Mouse (Mus musculus) embryo, embryonic 11 days (tissue): ENCODE data around the gene Ryr3.
"Not testable (repeated sequence)": the region's sequence is repeated elsewhere in the genome, so short reads cannot be mapped to it uniquely, and the experiment has no call there.

Experiments used
- DNase-seq: peaks from one replicate; pipeline ENCODE4 v3.0.0-alpha.2; 2015

Gene Ryr3

DNA sequence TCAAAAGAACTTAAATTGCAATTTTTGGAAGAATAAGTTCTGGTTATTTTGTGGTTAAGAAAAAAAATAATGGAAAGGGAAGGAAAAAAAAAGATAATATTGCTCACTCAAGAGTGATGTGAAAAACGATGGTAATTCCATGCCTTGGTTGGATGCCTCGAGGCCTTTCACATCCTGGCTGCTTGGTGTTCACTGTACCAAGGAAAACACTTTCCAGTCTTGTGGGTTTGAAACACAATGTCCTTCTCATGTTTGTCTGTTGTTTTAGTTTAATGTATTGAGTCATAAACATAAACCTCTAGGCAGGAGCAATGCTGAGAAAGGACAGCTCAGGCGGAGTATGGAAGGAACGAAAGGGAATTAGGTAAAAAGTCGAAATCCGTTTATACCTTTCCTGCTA is 122.8 kb downstream of the Ryr3 start:
- no peak for DNase-seq

DNA sequence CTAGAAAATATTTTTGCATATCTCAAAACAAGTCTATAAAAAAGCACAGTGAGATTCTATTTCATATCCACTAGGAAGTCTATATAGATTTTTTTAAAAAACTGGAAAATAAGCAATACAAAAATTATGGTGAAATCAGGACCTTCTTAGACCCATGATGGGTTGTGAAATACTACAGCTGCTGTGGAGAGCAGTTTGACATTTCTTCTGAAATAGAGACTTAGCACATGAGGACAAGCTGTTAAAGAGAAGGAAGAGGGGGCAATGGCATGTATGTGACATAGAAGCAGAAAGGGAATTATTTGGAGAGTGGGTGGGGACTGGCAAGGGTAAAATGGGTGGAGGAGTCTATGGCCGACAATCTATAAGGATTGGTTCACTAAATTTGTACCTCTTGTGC is 124.1 kb downstream of the Ryr3 start:
- no peak for DNase-seq

DNA sequence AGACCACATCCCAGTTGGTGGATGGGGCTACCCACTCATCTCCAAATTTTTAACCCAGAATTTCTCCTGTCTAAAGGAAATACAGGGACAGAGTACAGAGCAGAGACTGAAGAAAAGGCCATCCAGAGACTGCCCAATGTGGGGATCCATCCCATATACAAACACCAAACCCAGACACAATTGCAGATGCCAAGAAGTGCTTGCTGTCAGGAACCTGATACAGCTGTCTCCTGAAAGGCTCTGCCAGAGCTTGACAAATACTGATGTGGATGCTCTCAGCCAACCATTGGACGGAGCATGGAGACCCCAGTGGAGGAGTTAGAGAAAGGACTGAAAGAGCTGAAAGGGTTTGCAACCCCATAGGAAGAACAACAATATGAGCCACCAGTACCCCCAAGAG is 125.6 kb downstream of the Ryr3 start:
- not testable (repeated sequence) for DNase-seq

DNA sequence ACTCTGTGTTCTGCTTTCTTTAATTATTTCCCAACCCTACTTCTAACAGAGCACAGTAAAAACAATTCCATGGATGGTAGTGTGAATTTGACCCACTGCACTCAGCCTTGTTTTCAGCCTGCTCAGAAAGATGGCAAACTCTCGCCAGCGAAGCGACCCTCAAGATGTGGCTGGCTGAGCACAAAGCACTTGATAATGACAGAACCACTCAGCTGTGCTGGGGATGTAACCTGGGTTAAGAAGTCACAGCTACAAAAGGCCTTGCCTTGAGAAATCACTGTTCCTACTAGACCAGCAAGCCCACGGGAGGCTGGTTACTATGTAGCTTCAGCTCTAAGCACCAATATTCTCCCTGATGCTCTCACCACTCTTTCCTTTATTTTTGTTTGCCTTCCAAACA is 140.5 kb downstream of the Ryr3 start:
- no peak for DNase-seq

DNA sequence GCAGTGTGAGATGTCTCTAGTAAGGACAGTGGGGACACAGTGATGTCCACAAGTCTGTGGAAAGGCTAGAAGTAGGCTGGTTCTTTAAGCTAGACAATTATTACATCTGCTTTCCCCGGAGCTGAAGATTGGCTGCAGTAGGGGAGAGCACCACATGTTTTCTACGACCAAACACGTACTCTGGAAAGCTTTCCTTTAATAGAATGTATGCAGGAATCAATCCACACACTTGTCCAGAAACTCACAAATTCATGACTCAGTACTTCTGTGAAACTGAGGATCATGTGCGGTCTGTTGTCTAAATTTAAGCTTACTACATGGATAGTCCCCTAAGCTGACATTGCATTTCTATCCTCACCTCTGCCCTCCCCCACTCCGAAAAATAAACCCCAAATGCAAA is 157.5 kb downstream of the Ryr3 start:
- DNase-seq: no peak

DNA sequence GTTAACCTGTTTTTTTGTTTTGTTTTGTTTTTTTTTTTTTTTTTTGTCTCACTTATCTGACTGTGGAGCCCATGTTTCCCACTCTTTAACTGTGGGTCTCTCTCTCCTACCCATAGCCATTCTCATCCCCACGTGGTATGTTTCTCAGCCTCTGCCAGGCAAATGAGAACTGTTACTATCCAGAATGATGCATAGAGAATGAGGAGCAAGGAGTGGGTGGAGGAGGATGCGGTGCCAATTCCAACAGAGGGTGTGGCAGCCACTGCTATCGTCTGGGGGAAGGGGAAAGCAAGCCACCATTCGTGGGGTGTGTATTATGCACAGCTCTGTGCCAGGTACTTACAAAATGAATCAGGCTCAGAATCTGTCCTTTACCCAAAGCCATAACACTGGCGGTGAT is 158.0 kb downstream of the Ryr3 start:
- no peak for DNase-seq

DNA sequence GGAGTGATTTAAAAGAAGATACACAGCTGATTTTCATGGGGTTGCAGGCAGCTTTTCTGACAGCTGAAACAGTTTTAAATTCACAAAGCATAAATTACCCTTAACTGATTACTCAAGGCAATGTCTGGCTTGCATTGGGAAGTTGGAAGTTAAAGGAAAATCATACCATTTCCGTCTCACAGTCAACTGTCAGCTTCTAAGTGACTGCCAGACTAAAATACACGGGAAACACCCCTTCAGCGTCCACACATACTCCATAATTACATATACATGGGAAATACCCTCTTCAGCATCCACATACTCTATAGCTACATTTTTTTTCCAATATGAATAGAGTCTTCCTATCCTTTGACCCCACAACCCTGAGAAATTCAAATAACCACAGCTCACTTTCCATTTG is 158.8 kb downstream of the Ryr3 start:
- no peak for DNase-seq

DNA sequence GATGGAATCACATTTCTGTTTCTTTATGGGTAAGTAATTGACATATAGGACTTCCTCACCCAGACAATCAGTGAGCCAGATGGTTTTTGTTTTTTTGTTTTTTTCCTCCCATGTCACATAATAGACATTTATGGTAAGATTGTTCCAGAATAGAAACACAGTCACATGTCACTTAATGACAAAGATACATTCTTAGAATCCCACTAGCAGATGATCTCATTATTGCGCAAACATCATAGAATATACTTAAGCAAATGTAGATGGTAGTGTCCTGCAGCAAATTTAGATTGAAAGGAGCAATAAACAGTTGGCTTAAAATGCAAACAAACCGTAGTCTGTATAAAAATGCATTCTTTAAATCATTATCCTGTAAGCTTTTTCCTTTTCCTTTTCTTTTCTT is 161.3 kb downstream of the Ryr3 start:
- DNase-seq: no peak

DNA sequence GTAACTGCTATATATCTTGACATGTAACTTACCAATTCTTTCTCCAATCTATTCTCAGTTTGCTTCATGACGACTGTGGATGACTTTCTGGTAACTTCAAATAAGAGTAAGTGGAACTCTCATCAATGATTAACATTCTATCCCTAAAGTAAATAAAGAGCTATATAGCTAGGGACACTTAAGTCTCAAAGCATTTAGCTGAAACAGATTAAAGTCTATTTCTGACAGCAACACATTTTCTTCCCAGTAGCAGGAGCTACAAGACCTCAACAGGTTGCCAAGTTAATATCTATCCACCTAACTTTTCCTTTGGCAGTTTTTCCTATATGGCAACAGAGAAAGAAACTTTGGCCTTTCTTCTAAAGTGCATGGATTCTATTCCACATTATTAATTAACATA is 167.1 kb downstream of the Ryr3 start:
- no peak for DNase-seq

DNA sequence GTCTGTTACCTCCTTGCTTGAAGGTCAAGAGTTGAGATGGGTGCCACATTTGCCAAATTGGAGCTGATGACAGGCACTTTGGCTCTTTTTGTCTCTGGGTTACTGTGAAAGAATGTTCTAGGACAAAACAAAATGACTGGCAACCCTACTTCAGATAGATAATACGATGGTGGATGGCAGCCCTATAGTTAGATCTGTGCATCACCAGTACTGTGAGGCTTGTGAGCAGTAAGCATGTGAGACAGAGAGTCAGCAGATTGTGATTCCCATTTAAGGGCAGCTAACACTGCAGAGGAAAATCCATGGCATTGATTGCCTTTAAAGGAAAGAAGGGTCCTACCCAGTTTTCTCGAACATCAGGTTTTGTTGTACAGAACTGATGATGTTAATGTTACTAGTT is 180.3 kb downstream of the Ryr3 start:
- DNase-seq: no peak

DNA sequence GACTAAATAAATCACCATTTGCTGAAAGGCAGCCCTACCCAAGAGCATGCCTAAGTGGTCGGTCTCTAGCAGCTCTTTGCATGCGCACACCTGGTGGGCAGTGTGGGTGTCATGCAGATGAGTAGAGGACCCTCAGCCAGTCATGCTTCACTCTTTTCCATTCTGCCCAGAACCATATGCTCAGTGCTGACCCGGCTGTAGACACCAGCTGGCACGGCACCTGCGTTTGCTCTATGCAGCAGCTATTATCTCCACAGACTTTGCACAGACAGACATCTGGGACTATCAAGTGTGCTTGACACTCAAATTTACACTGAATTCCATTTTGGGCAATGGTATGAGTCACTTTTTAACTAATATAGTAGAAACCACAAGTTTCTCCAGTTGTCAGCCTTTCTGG is 186.2 kb downstream of the Ryr3 start:
- no peak for DNase-seq

DNA sequence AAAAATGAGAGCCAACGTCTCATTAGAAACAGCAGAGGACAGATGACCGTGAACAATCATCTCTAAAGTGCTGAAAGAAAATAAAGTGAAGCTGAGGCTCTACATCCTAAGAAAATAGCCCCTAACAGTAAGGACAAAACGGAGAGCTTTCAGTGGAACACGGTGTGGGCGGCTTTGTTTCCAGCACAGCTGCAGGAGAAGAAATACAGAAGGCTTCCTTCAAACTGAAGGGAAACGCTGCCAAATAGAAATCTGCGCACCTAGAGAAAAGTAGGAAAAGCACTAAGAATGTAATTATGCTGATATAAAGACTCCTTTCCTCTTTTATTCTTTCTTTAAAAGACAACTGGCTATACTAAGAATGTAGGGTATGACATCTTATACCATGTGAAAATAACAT is 197.0 kb downstream of the Ryr3 start:
- DNase-seq: no peak

DNA sequence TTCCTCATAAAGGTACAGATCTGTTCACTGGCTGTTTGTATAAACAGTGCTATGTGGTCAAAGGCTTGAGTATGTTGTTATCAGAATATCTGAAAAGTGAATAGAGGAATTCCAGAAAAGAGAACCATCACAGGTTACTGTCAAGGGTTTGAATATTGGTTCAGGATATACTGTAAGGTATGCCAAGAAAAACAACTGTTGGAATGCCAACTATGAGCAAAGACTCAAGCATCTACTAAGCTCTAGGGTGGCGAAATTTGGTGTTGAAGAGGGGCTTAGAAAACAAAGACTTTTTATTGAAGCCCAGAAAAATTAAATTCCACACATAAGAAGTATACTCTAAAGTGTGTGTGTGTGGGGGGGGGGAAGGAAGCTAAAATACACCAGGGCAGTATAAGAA is 198.6 kb downstream of the Ryr3 start:
- DNase-seq: no peak

DNA sequence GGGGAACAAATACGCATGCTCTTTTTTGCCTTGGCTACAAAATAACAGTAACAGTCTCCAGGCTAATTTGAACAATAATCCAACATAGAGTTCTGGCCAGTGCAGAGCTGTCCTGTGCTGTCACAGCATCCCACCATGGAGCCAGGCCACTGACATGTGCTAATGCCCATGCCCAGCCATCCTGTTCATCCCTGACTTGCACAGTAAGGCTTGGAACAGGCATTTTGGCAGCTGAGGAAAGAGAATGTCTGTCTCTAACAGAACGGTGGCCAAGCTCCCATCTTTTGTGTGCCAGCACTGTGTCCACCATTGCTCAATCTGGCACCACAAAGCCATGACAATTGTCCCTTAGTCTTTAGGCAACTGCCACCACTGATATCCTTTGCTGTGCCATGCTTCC is 200.7 kb downstream of the Ryr3 start:
- no peak for DNase-seq

DNA sequence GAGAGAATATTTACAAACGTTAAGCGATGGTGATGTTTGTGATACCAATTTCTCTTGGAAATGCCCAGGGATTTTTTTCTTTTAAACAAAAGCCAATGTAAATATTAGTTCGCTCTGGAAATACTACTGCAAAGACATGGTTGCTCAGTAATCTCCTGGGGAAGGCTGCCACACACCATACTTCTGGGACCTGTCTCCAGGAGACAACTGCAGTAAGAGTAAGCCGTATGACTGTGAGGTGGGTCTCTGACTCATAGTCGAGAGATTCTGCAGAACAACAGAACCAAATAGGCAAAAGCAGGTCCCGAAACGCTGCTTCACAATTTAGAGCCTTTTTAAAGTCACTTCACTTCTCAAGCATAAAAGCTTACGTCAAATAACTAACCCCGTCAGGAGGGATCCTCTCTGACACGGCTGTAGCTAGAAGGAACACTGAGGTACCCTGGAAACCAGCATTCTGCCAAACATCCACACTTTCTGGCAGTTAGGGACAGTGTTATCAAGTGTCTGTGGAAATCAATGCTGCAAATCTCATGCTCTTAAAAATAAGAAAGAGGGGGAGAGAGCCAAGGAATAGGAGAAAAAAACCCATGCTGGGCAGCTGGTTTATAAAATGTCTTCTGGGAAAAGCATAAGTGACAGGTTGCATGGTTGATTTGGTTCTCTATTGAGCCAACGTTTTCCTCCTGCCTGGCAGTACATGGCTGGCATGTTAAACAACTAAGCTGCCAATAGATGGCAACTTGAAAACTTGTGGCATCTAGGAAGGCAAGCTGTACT is 207.7 kb downstream of the Ryr3 start:
- DNase-seq: no peak

DNA sequence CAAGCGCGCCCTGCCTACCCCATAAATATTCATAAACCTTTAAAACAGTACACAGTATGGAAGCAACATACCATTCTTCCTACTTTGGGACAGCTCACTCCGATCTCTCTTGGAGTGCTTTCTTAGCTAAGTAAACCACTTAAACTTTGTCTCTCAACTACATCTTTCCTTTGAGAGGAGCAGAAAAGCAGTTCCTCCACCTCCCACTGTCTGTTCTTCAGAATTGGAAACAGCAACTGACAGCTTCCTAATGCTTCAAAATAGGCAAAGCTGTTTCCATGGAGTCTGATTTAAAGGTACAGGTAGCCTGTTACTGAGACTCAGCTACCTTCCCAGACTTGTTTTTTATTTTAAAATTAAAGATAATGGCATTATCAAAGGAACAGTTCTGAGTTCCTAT is 218.4 kb downstream of the Ryr3 start:
- DNase-seq: no peak

DNA sequence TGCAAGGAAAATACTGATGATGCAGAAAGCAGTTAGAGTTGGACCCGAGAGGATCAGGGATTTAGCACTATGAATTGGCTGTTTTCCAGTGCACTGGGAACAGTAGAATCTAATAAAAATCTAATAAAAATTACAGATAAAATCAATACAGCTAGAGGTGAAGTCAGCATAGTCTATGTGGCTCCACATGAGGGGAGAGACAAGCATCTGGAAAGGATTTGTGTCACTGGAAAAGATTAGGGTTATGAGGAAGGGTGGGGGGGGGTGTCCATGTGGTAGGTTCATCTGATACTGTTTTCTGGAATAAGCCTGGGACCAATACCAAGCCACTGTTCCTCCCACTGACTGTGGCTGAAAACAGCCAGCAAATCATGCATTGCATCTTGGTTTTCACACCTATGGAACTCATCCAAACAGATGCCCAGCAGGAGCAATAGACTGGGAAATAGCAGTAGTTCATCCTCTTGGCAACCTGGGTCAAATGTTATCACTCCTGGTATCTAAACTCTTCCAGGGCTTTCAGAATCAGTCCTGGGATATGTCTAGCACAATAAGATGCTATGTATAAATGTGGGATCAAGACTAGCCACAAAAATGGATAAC is 233.9 kb downstream of the Ryr3 start:
- peak; percentile 45 for DNase-seq

DNA sequence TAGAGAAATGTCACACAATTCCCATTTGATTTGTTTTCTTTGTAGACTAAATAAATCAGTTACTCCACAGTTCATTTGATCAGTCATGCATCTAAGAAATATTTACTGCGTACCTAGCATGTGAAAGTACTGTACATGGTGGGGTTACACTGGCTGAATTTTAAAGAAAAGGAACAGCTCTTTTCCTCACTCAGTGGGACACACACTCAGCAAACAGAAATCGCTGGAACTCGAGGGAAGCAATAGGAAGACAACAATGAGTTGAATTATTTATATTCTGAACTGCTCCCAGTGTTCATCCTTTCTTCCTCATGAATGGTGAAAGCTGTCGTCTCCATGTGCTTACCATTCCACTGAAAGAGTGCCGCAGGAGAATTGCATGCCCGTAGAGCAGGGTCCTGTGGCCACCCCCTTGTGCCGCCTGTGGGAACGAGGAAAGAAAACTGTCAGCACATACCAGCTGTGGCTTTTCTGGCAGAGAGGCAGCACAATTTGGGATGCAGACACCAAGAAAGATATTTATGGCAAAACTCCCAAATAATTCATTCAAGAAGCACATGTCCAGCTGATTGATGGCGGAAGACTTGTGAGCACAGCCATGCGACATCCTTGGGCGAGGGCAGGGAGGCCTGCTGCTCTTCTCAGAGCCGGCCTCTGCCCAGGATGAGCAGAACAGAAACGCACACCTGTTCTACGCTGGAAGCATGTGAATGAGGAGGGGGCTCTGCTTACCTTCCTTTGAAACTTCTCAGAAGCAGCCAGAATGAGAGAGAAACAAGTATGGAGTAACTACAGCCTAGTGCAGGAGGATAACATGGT is 249.9 kb downstream of the Ryr3 start:
- DNase-seq: peak; percentile 3

DNA sequence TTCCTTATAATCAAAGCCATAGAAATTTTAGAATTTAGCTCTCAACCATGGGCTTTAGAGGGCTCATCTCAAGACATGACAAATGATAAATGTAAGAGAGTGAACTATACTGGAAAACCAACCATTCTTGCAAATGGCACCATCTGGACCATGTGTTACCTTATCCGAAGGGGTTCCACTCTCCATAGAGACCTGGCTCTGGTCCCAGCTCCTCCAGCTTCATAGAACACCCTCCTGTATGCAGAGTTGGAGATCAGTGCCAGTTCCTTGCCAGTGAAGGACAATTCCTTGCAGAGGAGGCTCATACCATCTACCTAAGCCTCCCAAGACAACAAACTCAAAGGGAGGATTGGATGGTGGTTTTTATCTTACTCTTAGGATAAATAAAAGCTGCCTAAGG is 268.0 kb downstream of the Ryr3 start:
- DNase-seq: no peak

DNA sequence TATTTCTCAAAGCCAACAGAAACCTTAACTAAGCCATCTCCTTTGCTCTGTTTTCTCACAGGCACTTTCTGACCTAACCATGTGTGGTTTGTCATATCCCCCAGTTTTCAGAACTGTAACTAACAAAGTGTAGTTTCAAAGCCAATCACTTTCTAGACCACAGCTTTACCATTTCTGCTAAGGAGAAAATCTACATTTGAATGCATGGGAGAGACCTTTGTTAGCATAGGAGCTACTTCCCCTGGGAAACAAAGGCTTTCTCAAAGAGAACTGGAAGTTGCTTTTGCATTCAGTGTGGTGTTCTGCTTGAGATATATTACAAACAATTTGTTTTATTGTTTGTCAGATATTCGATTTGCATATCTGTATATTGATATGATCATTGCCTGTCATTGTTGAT is 285.1 kb downstream of the Ryr3 start:
- no peak for DNase-seq

DNA sequence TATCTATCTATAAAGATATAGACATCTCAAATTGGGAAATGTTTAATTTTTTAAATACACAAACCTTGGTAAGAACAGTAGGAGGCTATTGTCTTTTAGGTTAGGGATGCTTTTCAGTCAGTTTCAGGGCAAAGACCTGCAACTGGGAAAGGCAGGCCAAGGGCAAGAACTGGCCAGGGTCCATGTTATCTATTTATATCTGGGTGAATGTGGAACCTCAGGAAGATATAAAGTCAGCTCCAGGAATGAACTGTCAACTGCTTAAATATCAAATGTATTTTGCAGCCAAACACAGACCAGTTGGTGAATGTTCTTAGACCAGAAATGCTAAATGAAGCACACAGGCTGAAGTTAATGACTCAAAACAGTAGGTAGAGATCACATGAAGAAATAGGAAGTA is 303.1 kb downstream of the Ryr3 start:
- no peak for DNase-seq

DNA sequence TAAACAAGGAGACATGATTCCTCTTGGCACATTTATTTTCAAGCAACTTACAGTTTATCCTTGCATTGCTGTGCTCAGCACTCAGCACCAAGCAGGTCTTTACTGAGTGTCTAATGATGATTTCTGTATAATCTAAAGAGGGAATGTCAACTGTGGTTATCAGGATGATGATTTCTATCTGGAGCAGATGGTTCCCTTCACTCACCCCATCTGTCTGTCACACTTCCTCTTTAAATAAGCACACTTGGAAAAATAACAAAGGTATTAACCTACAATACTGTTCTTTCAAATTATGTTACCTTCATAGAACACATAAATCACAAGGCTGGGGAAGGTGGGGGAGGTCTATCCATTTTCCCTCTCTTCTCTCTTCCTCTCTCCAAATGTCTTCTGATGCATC is 304.3 kb downstream of the Ryr3 start:
- no peak for DNase-seq

DNA sequence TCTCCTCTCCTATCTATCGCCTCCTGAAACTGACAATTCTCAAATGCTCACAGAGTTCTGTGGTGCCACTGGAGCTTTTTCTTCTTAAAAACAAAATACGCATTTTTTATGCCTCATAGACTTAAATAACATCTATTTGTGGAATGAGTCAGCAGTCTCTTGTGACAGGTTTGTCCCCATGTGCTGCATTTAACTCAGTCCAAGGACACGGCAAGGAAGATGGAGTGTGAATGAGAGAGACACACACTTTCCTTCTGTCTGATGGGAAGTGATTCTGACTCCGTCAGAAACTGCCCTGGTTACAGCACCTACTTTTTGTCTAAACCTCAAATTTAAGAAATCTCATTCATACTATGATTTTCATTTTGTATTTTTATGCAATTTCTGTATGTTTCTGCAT is 306.3 kb downstream of the Ryr3 start:
- DNase-seq: no peak

DNA sequence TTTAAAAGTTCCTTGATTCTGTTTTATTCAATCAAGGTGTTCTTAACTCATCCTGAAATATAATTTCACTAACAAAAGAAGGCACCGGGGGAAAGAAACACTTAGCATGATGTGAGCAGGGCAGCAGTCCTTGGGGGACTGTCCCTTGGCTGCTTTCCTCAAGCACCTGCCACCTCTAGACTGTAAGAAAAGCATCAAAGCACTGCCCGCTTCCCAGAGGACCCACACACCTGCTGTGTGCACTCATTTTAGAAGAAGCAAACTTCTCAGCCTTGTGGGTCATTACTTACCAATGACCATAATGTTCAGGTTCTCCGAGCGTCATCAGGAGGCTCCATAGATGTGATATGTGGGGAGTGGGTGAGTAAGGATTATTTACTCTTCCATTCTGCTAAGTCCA is 307.8 kb downstream of the Ryr3 start:
- no peak for DNase-seq
